Mouse (Mus musculus) forebrain, embryonic 15.5 days (tissue): ENCODE results near the gene Rnf187. TPM values are rescaled to one million over a fixed set of nuclear protein-coding genes. Genes with fewer than 3 reads are reported as not detected.
"Not testable (repeated sequence)": the region's sequence is repeated elsewhere in the genome, so short reads cannot be mapped to it uniquely, and the experiment has no call there.

ENCODE experiments used
- ATAC-seq: fragments of 200-750 bp; cut with Nextera tagmentation; replicated peaks from 2 replicates; pipeline ENCODE4 v1.8.0; 2017; ENCODE audit warnings: mild to moderate bottlenecking, moderate TSS enrichment, moderate library complexity
- H3K27ac ChIP-seq: fragments of 300-500 bp; sonication (generic); replicated peaks from 2 replicates; pipeline ENCODE4 v1.5.1; 2015; ENCODE audit warnings: mild to moderate bottlenecking, inconsistent platforms
- H3K27me3 ChIP-seq: fragments of 300-500 bp; sonication (generic); 2 replicates; pipeline ENCODE4 v1.6.1; 2015; ENCODE audit warnings: inconsistent platforms
- H3K36me3 ChIP-seq: fragments of 300-500 bp; sonication (generic); 2 replicates; pipeline ENCODE4 v1.6.1; 2015; ENCODE audit warnings: mild to moderate bottlenecking, inconsistent platforms
- H3K4me1 ChIP-seq: fragments of 300-500 bp; sonication (generic); 2 replicates; pipeline ENCODE4 v1.6.1; 2015; ENCODE audit warnings: inconsistent platforms
- H3K4me2 ChIP-seq: fragments of 300-500 bp; sonication (generic); replicated peaks from 2 replicates; pipeline ENCODE4 v1.6.1; 2015; ENCODE audit warnings: mild to moderate bottlenecking, inconsistent platforms
- H3K4me3 ChIP-seq: fragments of 300-500 bp; sonication (generic); 2 replicates; pipeline ENCODE4 v1.5.1; 2015; ENCODE audit warnings: mild to moderate bottlenecking, inconsistent platforms
- H3K9ac ChIP-seq: fragments of 300-500 bp; sonication (generic); replicated peaks from 2 replicates; pipeline ENCODE4 v1.6.1; 2015; ENCODE audit warnings: mild to moderate bottlenecking, inconsistent platforms
- H3K9me3 ChIP-seq: fragments of 300-500 bp; sonication (generic); 2 replicates; pipeline ENCODE4 v1.6.1; 2016; ENCODE audit warnings: inconsistent platforms
- WGBS: fragments of 180-500 bp; shearing (Covaris S2); methylation state at CpG from one replicate; pipeline ENCODE4 v1.1.7; 2015; ENCODE audit warnings: mixed read lengths; 5-methylcytosine and 5-hydroxymethylcytosine counted together
- polyA plus RNA-seq: library from polyadenylated mRNA; unstranded; fragments of >200 nt; fragmentation: Nextera tagmentation; extraction: Ambion mirVana; gene quantifications from 2 replicates; pipeline ENCODE4 v1.2.1, GENCODE M21; 2015

The Rnf187 gene
- polyA plus RNA-seq, 1 experiment from 2014 or later, result 508 TPM

GRCm38 (mm10) chr11:58964216-58964615, 25.5 kb upstream of the Rnf187 start:
- Histone ChIP-seq H3K36me3 (peaks cover 1% of the 10 kb centered on the region; the same call in 1 of the 2 replicates), H3K27ac (no peak overlapping the region), H3K4me2 (no peak overlapping the region), H3K4me1 (peaks cover 14% of the 10 kb centered on the region), H3K4me3 (no peak overlapping the region), H3K27me3 (no peaks in the 10 kb centered on the region), H3K9me3 (no peaks in the 10 kb centered on the region), H3K9ac (no peak overlapping the region)
- ATAC-seq, result no peak
- WGBS, result 87% methylated on average over 7 of the region's 7 CpGs

DNA sequence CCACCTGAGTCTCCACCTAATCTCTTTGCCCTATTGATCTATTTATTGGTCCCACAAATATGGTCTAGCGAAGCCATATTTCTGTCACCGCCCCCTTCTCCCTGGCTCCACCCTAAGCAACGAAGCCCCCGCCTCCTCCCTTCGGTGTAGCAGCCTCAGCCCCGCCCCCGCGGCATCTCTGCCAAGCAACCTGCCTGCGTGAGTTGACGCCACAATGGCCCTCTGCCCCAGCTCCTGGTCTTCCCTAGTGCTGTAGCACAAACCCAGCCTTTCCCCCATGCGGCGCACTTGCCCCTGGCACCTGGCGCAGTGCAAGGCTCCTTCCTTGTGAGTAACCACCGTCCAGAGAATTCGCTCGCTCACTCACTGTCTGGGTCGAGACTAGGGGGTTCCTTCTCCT, 24.8 kb upstream of the Rnf187 start:
- H3K27ac ChIP-seq, result no peak overlapping the region
- no peaks in the 10 kb centered on the region for H3K9me3 ChIP-seq
- H3K4me2 ChIP-seq, result no peak overlapping the region
- no peak for ATAC-seq
- H3K36me3 ChIP-seq, result no peaks in the 10 kb centered on the region
- peaks cover 21% of the 10 kb centered on the region for H3K4me1 ChIP-seq
- H3K9ac ChIP-seq, result no peak overlapping the region
- WGBS, result 35% methylated on average over 17 of the region's 17 CpGs
- no peaks in the 10 kb centered on the region for H3K27me3 ChIP-seq
- H3K4me3 ChIP-seq, result no peak overlapping the region

- no peak overlapping the region for H3K4me3 ChIP-seq
- no peak overlapping the region for H3K9ac ChIP-seq
- no peaks in the 10 kb centered on the region for H3K36me3 ChIP-seq
- WGBS, result 65% methylated on average over 50 of the region's 50 CpGs
- no peak for ATAC-seq
- no peak overlapping the region for H3K4me2 ChIP-seq
- peaks cover 40% of the 10 kb centered on the region for H3K4me1 ChIP-seq
- H3K27me3 ChIP-seq, result no peaks in the 10 kb centered on the region
- H3K27ac ChIP-seq, result no peak overlapping the region
- H3K9me3 ChIP-seq, result no peaks in the 10 kb centered on the region
These were observed 22.9 kb upstream of the Rnf187 start for GRCm38 (mm10) chr11:58961364-58962177.

GRCm38 (mm10) chr11:58959921-58960465, 21.3 kb upstream of the Rnf187 start:
- peak overlapping the region; percentile 96 for H3K4me2 ChIP-seq
- H3K4me3 ChIP-seq, result peak overlapping the region; percentile 56
- H3K36me3 ChIP-seq, result no peaks in the 10 kb centered on the region
- H3K27me3 ChIP-seq, result no peaks in the 10 kb centered on the region
- H3K4me1 ChIP-seq, result peaks cover 46% of the 10 kb centered on the region
- 3% methylated on average over 40 of the region's 40 CpGs for WGBS
- no peaks in the 10 kb centered on the region for H3K9me3 ChIP-seq
- ATAC-seq, result peak; percentile 80
- peak overlapping the region; percentile 83 for H3K27ac ChIP-seq
- H3K9ac ChIP-seq, result peak overlapping the region; percentile 59

DNA sequence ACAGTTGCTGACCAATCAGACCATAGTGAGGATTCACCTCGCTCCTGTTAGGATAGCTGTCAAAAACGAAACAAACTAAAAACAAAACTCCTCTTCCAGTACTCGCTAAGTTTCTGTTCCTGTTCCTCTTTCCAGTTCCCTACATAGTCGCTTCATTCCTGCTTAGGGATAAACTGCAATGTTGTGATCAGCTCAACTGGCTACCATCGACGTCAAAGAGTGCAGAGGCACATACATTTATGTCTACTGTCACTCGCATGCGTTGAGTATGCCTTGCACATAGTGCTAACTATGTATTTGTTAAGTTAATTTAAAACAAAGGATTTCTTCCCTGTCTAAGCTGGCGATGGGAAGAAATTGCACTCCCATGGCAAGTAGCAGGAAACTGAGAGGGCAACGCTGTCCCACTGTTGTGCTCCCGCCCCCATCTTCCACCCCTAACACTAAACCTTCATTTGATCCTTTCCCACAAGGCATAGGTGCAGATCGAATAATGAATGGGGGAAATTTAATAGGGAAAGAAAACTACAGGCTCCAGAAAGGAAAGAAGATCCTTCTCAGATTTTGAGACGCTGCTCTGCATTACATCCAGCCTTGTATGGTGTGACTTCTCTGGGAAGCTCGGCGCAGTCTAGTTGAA, 20.6 kb upstream of the Rnf187 start:
- Histone ChIP-seq H3K36me3 (no peaks in the 10 kb centered on the region), H3K4me1 (peaks cover 46% of the 10 kb centered on the region), H3K9me3 (no peaks in the 10 kb centered on the region), H3K4me2 (peak overlapping the region; percentile 96), H3K4me3 (peak overlapping the region; percentile 56), H3K27ac (peak overlapping the region; percentile 83), H3K9ac (peak overlapping the region; percentile 59), H3K27me3 (no peaks in the 10 kb centered on the region)
- ATAC-seq, result no peak
- 32% methylated on average over 15 of the region's 15 CpGs for WGBS

GRCm38 (mm10) chr11:58958536-58958935, 19.8 kb upstream of the Rnf187 start:
- Histone ChIP-seq H3K9ac (0 out of 2 replicates have a peak overlapping the region, but pooled peaks have one; percentile 100), H3K4me3 (peak overlapping the region; percentile 99), H3K27ac (no peak overlapping the region), H3K36me3 (no peaks in the 10 kb centered on the region), H3K4me2 (peak overlapping the region; percentile 79), H3K4me1 (peaks cover 46% of the 10 kb centered on the region), H3K9me3 (no peaks in the 10 kb centered on the region), H3K27me3 (no peaks in the 10 kb centered on the region)
- 86% methylated on average over 6 of the region's 6 CpGs for WGBS
- no peak for ATAC-seq

- Histone ChIP-seq H3K9me3 (no peaks in the 10 kb centered on the region), H3K4me1 (peaks cover 51% of the 10 kb centered on the region), H3K27ac (peak overlapping the region; percentile 47), H3K36me3 (no peaks in the 10 kb centered on the region), H3K9ac (peak overlapping the region; percentile 100), H3K4me3 (peak overlapping the region; percentile 99), H3K4me2 (peak overlapping the region; percentile 79), H3K27me3 (no peaks in the 10 kb centered on the region)
- WGBS, result 72% methylated on average over 5 of the region's 5 CpGs
- ATAC-seq, result no peak
These were observed 18.7 kb upstream of the Rnf187 start for GRCm38 (mm10) chr11:58957226-58957914.

GRCm38 (mm10) chr11:58955868-58956257, 17.1 kb upstream of the Rnf187 start:
- H3K36me3 ChIP-seq, result no peaks in the 10 kb centered on the region
- ATAC-seq, result no peak
- H3K9ac ChIP-seq, result peak overlapping the region; percentile 100
- peak overlapping the region; percentile 79 for H3K4me2 ChIP-seq
- no peaks in the 10 kb centered on the region for H3K27me3 ChIP-seq
- peak overlapping the region; percentile 98 for H3K27ac ChIP-seq
- no peaks in the 10 kb centered on the region for H3K9me3 ChIP-seq
- peaks cover 66% of the 10 kb centered on the region for H3K4me1 ChIP-seq
- 8% methylated on average over 8 of the region's 8 CpGs for WGBS
- H3K4me3 ChIP-seq, result peak overlapping the region; percentile 99

DNA sequence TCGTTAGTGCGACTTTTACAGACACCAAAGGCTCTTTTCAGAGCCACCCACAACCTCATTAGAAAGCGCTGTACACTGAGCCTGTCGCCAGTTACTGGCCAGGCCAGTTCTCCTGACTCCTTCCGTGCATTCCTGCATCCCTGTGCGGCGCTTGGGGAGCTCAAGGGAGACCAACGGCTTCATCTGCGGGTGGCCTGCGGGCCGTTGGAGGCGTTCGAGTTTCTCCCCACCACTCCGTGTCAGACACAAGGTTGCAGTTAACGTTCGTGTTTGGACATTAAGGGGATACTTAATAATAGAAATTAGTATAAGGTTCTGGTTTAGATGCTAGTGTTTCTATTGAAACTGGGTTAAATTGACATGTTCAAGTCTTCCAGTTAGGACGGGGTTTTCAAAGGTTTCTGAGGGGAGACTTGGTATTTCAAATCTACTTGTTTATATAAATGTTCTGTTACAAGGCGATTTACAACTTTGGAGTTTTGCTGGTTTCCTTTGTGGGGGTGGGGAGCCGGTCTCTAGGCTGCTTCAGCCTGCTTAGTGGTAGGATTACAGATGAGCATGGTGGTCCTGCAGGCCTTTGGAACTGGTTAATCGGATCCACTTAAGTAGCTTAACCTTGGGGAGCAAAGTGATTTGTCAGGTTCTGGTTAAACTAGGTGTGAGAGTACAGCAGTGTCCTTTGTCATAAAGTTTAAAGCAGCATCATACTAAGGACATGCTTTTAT, 16.6 kb upstream of the Rnf187 start:
- Histone ChIP-seq H3K36me3 (no peaks in the 10 kb centered on the region), H3K4me1 (peaks cover 68% of the 10 kb centered on the region), H3K27me3 (no peaks in the 10 kb centered on the region), H3K27ac (peak overlapping the region; percentile 98), H3K4me2 (peak overlapping the region; percentile 79), H3K4me3 (peak overlapping the region; percentile 99), H3K9ac (peak overlapping the region; percentile 100), H3K9me3 (no peaks in the 10 kb centered on the region)
- ATAC-seq, result no peak; the same call in 1 of the 2 replicates
- under 1% methylated on average over 20 of the region's 20 CpGs for WGBS

- Histone ChIP-seq H3K27me3 (no peaks in the 10 kb centered on the region), H3K27ac (peak within 1 kb of the TSS; percentile 98), H3K4me1 (peaks cover 62% of the 10 kb centered on the region), H3K4me2 (peak within 1 kb of the TSS; percentile 79), H3K9me3 (no peaks in the 10 kb centered on the region), H3K4me3 (peak within 1 kb of the TSS; percentile 99), H3K36me3 (no peaks in the 10 kb centered on the region), H3K9ac (peak within 1 kb of the TSS; percentile 100)
- WGBS, result under 1% methylated on average over 49 of the region's 49 CpGs
- ATAC-seq, result peak; percentile 87
These were observed 15.9 kb upstream of the Rnf187 start, which contains the start of the genes Hist3h2a and Trim17 for GRCm38 (mm10) chr11:58954420-58955142. Hist3h2a (plus strand) TSS chr11:58954685. Trim17 (plus strand) TSS chr11:58954685.

DNA sequence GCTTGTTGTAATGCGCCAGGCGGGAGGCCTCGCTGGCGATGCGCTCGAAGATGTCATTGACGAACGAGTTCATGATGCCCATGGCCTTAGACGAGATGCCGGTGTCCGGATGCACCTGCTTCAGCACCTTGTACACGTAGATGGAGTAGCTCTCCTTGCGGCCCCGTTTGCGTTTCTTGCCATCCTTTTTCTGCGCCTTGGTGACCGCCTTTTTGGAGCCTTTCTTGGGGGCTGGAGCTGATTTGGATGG, 15.4 kb upstream of the Rnf187 start:
- not testable (repeated sequence) for H3K36me3 ChIP-seq, H3K9me3 ChIP-seq, H3K27me3 ChIP-seq
- H3K4me3 ChIP-seq, result peak overlapping the region; percentile 99
- under 1% methylated on average over 17 of the region's 17 CpGs for WGBS
- ATAC-seq, result peak; percentile 31; the same call in 1 of the 2 replicates
- peak overlapping the region; percentile 71 for H3K9ac ChIP-seq
- H3K4me2 ChIP-seq, result peak overlapping the region; percentile 56
- H3K4me1 ChIP-seq, result peaks cover 57% of the 10 kb centered on the region
- peak overlapping the region; percentile 98 for H3K27ac ChIP-seq
